ENCODE assay signal across 8 mouse cellular contexts in the genomic region with DNA sequence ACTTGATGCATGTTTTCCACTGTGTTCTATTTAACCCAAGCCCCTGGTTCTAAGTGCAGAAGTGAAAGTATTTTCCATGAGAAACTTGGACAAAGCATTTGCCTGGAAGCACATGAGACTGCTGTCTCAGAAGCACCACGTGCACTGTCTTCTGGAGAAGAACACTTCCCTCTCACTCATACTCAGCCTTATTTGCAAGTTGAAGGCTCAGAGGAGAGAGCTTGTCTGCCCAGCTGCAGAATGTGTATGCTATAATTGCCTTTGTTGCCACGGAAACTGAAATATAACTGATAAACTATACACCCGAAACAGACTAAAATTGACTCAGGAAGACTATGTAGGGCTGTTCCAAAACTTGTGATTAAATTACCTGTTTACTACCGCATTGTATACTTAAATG.
DNase-seq lines count a peak whose midpoint lies in the region.

No protein-coding gene starts in this region.

- intact Hi-C loops in left cerebral cortex, postnatal 36 days (cut with DNase I), result no loop called here

- DNase-seq in layer of hippocampus, adult 11-12 months (ENCODE audit: low spot score), result peak; percentile 5
- no peak for DNase-seq in layer of hippocampus, postnatal 10 days (ENCODE audit: low spot score in 2 of 2)
- DNase-seq in NIH3T3 (ENCODE audit: low read depth), result peak; percentile 7
- DNase-seq in frontal cortex, postnatal 14 days (ENCODE audit: low spot score in 2 of 2), result peak; percentile 12
- peak; percentile 6 to 10 for DNase-seq in left cerebral cortex, postnatal 36 days (ENCODE audit: low spot score in 2 of 2)
- no peak for DNase-seq in cerebellum, adult 11 months
- no peak for DNase-seq in urinary bladder, postnatal 10 days (ENCODE audit: low spot score)
- DNase-seq in heart, adult 18-20 months, result no peak

Comparison
In these comparisons a context has a peak if more than half of its experiments do, and no peak if none do; other contexts are left out.
1. DNase-seq: peak in layer of hippocampus, adult 11-12 months (single experiment), NIH3T3 (single experiment), frontal cortex, postnatal 14 days (2 of 2) and left cerebral cortex, postnatal 36 days (2 of 2); none in layer of hippocampus, postnatal 10 days (0 of 2), cerebellum, adult 11 months (single experiment), urinary bladder, postnatal 10 days (single experiment) and heart, adult 18-20 months (0 of 2).